Mouse (Mus musculus) heart, adult 11 months (tissue): ENCODE measurements around the gene Lrrc75a.

ENCODE experiments used
- DNase-seq: peaks from one replicate; pipeline ENCODE4 v3.0.0; 2022

Lrrc75a gene

GRCm38 (mm10) chr11:62615456-62615855 lies 32.9 kb downstream of the Lrrc75a start:
- DNase-seq: peak; percentile 72

GRCm38 (mm10) chr11:62614876-62615410 lies 33.4 kb downstream of the Lrrc75a start:
- peak; percentile 66 for DNase-seq

GRCm38 (mm10) chr11:62613657-62614365 lies 34.5 kb downstream of the Lrrc75a start:
- DNase-seq: peak; percentile 99

- peak; percentile 50 for DNase-seq
These were observed 35.7 kb downstream of the Lrrc75a start for GRCm38 (mm10) chr11:62612604-62613003.

DNA sequence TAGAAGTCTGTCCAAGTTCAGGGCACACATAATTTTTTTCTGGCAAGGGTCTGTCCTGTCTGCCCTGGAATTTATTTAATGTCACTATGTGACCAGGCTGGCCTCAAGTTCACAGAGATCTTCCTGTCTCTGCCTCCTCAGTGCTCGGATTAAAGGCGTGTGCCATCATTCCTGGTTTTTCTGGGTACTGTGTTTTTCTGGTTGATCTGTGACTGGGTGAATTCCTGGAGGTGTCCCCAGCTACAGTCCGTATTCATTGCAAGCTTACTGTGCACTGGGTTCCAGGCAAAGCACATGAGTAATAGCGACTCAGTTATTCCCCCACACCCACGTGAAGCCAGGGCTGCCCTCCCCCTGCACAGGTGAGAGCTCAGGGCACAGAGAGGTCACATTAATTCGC lies 38.0 kb downstream of the Lrrc75a start:
- peak; percentile 63 for DNase-seq

DNA sequence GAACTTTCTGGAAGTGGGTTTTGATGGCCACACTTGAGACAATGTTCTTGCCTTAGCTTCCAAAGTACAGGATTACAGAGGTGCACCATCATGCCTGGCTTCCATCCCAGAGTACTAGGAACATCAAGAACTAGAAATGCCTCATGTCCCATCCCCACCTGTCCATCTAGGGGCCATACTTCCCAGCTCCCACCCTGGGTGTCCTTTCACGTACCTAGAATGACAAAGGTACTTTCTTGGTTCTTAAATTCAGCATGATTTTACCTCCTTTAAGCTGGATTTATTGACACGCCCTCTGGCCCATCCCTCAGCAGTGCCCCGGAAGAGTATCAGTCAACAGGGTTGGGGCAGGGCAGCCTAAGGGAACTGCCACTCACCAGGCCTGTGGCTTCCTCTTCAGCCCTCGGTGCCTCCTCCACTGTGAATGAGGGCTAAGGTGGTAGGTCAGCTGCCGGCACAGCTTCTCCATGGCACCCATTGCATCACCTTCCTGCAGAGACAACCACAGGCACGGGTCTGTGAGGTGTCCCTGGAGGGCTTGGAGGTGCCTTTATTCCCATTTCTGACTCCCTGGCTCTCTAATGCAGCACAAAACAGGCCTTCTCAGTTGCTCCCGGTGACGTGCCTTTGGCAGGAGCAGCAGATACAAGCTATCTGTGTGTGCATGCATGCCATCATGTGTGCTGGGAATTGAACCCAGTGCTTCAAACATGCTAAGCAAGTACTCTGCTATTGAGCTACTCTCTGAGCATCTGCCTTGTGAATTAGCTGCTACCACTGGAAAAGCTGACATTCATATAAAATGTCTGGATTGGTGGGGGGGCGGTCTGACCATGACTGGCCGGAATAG lies 39.3 kb downstream of the Lrrc75a start:
- peak; percentile 86 for DNase-seq

DNA sequence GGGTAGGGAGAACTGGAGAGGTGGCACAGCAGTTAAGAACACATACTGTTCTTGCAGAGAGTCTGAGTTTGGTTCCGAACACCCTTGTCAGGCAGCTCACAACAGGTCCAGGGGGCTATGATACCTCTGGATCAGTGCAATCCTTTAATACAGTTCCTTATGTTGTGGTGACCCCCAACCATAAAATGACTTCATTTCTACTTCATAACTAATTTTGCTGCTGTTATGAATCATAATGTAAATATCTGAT lies 40.4 kb downstream of the Lrrc75a start:
- peak; percentile 63 for DNase-seq

DNA sequence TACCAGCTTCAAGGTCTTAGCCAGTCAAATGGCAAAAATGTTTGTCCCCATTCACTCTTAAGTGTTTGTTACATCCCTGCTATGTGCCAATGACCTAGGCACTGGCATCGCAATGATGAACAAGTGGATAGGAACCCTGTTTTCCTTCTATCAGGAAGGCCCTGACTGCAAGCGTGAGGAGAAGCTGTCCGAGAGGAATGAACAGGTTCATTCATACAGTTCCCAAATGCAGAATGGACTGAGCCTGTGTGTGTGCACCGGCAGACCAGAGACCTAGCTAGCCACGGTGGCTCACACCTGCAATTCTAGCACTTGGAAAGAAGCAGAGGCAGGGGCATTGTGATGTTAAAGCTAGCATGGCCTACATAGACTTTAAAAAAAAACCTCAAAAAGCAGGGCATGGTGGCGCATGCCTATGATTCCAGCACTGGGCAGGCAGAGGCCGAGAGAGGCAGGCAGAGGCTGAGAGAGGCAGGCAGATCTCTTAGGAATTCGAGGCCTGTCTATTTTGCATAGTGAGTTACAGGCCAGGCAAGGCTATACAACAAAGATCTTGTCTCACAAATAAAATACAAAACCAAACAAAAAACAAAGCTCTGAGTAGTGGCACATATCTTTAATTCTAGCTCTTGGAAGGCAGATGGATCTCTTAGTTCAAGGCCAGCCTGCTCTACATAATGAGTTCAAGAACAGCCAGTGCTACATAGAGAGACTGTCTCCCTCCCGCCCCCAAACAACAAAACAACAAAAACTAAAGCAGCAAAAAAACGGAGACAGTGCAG lies 41.0 kb downstream of the Lrrc75a start:
- no peak for DNase-seq

DNA sequence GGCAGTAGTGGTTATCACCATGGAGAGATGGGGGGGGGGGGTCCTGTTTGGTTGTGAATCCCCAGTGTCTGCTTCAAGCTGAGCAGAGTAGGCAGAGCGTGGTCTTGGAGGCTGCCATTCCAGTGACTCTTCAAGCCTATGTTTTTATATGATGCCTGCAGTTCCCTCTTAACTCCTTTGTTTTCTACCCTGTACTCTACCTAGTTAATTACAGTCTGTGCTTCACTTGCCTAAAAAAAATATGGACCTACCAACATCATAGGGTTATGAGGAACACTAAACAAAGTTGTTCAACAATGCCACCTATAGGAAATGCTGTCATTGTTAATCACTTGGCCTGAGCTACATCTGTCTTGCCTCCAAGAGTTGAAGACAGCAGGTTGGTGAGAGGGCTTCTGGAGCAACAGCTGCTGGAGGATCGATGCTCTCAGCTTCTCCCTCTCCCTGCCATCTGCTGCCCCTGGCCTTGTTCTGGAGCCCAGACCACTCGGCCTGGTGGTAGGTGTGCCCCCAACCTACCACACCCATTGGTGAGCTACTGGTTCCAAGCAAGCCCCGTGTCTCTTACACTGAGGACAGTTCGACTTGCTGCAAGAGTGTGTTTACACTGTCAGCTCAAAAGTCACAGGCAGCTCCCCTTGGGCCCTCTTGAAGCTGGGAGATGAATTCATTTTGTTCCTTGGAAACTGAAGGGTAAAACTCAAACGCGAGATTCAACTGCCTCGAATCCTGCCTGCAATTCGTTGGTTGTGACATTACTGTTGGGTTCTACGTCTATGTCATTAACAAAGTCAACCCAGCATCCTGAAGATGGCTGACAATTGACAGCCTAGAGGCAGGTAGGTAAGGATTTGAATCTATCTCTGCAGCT lies 41.8 kb downstream of the Lrrc75a start:
- DNase-seq: peak; percentile 88

DNA sequence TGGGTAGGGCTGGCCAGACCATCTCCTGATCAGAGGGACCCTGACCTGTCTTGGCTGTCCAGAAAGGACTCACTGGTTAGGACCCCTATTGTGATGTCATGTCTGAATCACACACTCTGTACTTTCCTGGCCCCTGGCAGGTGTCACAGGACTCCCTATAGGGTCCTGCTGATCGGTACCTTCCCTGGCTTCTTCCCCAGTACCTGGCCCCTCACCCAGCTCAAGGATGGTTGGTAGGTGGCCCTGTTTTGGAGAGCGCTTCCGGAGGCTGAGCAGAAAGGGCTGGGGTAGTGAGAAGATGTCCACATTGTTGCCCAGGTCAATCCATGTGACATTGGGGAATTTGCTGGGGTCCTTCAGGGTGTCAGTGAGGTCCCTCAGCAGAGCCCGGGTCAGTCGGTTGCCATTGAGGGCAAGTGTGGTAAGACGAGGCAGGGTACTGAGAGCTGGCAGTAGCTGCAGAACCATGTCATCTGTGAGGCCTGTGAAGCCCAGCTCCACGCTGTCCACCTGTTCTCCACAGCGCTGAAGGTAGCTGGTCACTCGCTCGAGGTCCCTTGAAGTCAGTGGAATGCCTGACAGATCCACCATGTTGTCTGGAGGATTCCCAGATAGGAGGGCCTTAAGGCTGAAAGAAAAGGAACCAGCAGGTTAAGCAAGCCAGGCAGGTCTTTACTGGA lies 42.6 kb downstream of the Lrrc75a start:
- DNase-seq: peak; percentile 90

- DNase-seq: no peak
These were observed 43.3 kb downstream of the Lrrc75a start for GRCm38 (mm10) chr11:62604886-62605618.

- peak; percentile 74 for DNase-seq
These were observed 44.1 kb downstream of the Lrrc75a start for GRCm38 (mm10) chr11:62604123-62604706.

DNA sequence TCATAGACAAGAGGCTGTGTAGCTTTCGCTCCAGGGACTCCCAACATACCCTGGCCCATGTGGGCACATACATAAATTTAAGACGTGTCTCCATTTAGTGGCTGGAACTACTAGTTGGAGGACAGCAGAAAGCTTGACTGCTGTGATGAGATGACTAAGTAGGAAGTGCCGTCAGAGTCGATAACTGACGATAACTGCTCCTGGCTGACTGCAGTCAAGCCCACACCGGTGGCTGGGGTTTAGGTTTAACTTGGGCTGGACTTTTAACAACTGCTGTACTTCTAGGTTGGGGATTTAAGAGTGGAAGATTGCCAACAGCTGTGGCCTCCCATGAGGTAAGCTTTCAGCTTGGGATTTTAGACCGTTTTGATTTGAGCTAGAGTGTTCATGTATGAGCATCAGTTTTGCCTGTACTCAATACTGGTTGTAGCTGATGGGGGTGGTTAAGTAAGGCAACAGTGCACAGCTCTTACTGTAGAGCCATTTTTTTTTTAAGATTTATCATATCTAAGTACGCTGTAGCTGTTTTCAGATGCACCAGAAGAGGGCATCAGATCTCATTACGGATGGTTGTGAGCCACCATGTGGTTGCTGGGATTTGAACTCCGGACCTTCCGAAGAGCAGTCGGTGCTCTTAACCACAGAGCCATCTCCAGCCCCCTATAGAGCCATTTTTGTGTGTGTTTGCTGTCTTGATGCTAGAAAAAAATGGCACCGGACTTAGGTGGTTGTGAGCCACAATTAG lies 44.8 kb downstream of the Lrrc75a start:
- peak; percentile 86 for DNase-seq

- DNase-seq: peak; percentile 100
These were observed 45.6 kb downstream of the Lrrc75a start for GRCm38 (mm10) chr11:62602619-62603311.

- DNase-seq: peak; percentile 84
These were observed 46.3 kb downstream of the Lrrc75a start for GRCm38 (mm10) chr11:62601732-62602618.

GRCm38 (mm10) chr11:62598571-62598970 lies 49.8 kb downstream of the Lrrc75a start:
- DNase-seq: no peak

GRCm38 (mm10) chr11:62591904-62592575 lies 56.3 kb downstream of the Lrrc75a start:
- peak; percentile 88 for DNase-seq
